Mouse (Mus musculus) midbrain, embryonic 14.5 days (tissue): ENCODE measurements at regions not wholly inside any gene's neighbourhood (a gene's known extent, or its start where the extent isn't known, plus 50 kb on each side); places are given as distances from the start of the nearest gene placed in this dataset.
A peak's percentile ranks its signal among the peaks of the same experiment; 100 is the strongest.

Experiments
- ATAC-seq: fragments of 200-750 bp; cut with Nextera tagmentation; 2 replicates; pipeline ENCODE4 v1.8.0; 2017; ENCODE audit warnings: moderate number of reproducible peaks, moderate library complexity; ENCODE audit not compliant: low FRiP score, low TSS enrichment
- DNase-seq: peaks from one replicate; pipeline ENCODE4 v3.0.0-alpha.2; 2015
- H3K27ac ChIP-seq: fragments of 300-500 bp; sonication (generic); replicated peaks from 2 replicates; pipeline ENCODE4 v1.5.1; 2014; ENCODE audit warnings: mild to moderate bottlenecking, low read depth, low read length, moderate library complexity
- H3K27me3 ChIP-seq: fragments of 300-500 bp; sonication (generic); 2 replicates; pipeline ENCODE4 v1.6.1; 2014; ENCODE audit warnings: low read length, control low read depth, mixed read lengths; ENCODE audit not compliant: control insufficient read depth, insufficient read depth
- H3K36me3 ChIP-seq: fragments of 300-500 bp; sonication (generic); 2 replicates; pipeline ENCODE4 v1.6.1; 2014; ENCODE audit warnings: low read length, control low read depth; ENCODE audit not compliant: control insufficient read depth, insufficient read depth
- H3K4me1 ChIP-seq: fragments of 300-500 bp; sonication (generic); 2 replicates; pipeline ENCODE4 v1.6.1; 2014; ENCODE audit warnings: mild to moderate bottlenecking, antibody characterized with exemption, low read length, control low read depth; ENCODE audit not compliant: control insufficient read depth, insufficient read depth
- H3K4me2 ChIP-seq: fragments of 300-500 bp; sonication (generic); 2 replicates; pipeline ENCODE4 v1.6.1; 2014; ENCODE audit warnings: mild to moderate bottlenecking, low read length, moderate library complexity
- H3K4me3 ChIP-seq: fragments of 300-500 bp; sonication (generic); replicated peaks from 2 replicates; pipeline ENCODE4 v1.5.1; 2014; ENCODE audit warnings: low read depth, low read length
- H3K9ac ChIP-seq: fragments of 300-500 bp; sonication (generic); replicated peaks from 2 replicates; pipeline ENCODE4 v1.6.1; 2014; ENCODE audit warnings: mild to moderate bottlenecking, low read length, moderate library complexity
- H3K9me3 ChIP-seq: fragments of 300-500 bp; sonication (generic); 2 replicates; pipeline ENCODE4 v1.6.1; 2016; ENCODE audit warnings: low read length, control low read depth, mixed read lengths; ENCODE audit not compliant: control insufficient read depth
- WGBS: fragments of 180-500 bp; shearing (Covaris S2); extraction: QIAGEN DNeasy Blood & Tissue Kit; methylation state at CpG from one replicate; pipeline ENCODE4 v1.1.7; 2014; 5-methylcytosine and 5-hydroxymethylcytosine counted together

GRCm38 (mm10) chr2:74463407-74463806, 115.8 kb downstream of the Lnpk start:
- WGBS = 89% methylated on average over 2 of the region's 2 CpGs

GRCm38 (mm10) chr2:74461211-74461844, 117.9 kb downstream of the Lnpk start:
- Histone ChIP-seq H3K9ac (no peak overlapping the region), H3K4me2 (no peak overlapping the region), H3K4me3 (no peak overlapping the region), H3K27me3 (no peaks in the 10 kb centered on the region), H3K27ac (no peak overlapping the region), H3K4me1 (no peaks in the 10 kb centered on the region), H3K9me3 (no peaks in the 10 kb centered on the region), H3K36me3 (no peaks in the 10 kb centered on the region)
- WGBS = 70% methylated on average over 11 of the region's 11 CpGs
- no peak for DNase-seq
- ATAC-seq = no peak

More at GRCm38 (mm10) chr2:74463407-74463806, 115.8 kb downstream of the Lnpk start:
- Histone ChIP-seq H3K9ac (no peak overlapping the region), H3K4me2 (no peak overlapping the region), H3K36me3 (no peaks in the 10 kb centered on the region), H3K4me1 (no peaks in the 10 kb centered on the region), H3K27me3 (no peaks in the 10 kb centered on the region), H3K9me3 (no peaks in the 10 kb centered on the region), H3K27ac (no peak overlapping the region), H3K4me3 (no peak overlapping the region)
- no peak for DNase-seq
- ATAC-seq = no peak

GRCm38 (mm10) chr2:74454431-74454830, 124.8 kb downstream of the Lnpk start:
- H3K4me3 ChIP-seq = no peak overlapping the region
- no peaks in the 10 kb centered on the region for H3K9me3 ChIP-seq
- H3K36me3 ChIP-seq = no peaks in the 10 kb centered on the region
- DNase-seq = no peak
- peaks cover 28% of the 10 kb centered on the region for H3K4me1 ChIP-seq
- H3K4me2 ChIP-seq = no peak overlapping the region
- WGBS = 86% methylated on average over 4 of the region's 4 CpGs
- H3K27ac ChIP-seq = no peak overlapping the region
- H3K9ac ChIP-seq = no peak overlapping the region
- no peak for ATAC-seq
- H3K27me3 ChIP-seq = peaks cover 4% of the 10 kb centered on the region; the same call in 1 of the 2 replicates

GRCm38 (mm10) chr2:74452679-74453078, 126.6 kb downstream of the Lnpk start:
- 97% methylated on average over 1 of the region's 1 CpGs for WGBS

GRCm38 (mm10) chr2:74451578-74451977, 127.7 kb downstream of the Lnpk start:
- Histone ChIP-seq H3K9me3 (no peaks in the 10 kb centered on the region), H3K4me1 (peaks cover 31% of the 10 kb centered on the region), H3K27ac (peak overlapping the region; percentile 72), H3K4me2 (peak overlapping the region; percentile 39), H3K9ac (no peak overlapping the region), H3K36me3 (no peaks in the 10 kb centered on the region), H3K27me3 (peaks cover 4% of the 10 kb centered on the region; the same call in 1 of the 2 replicates), H3K4me3 (no peak overlapping the region)
- 20% methylated on average over 6 of the region's 6 CpGs for WGBS
- no peak for ATAC-seq
- peak; percentile 69 for DNase-seq

More at GRCm38 (mm10) chr2:74452679-74453078, 126.6 kb downstream of the Lnpk start:
- Histone ChIP-seq H3K4me2 (no peak overlapping the region), H3K4me3 (no peak overlapping the region), H3K27me3 (peaks cover 4% of the 10 kb centered on the region; the same call in 1 of the 2 replicates), H3K27ac (no peak overlapping the region), H3K9ac (no peak overlapping the region), H3K36me3 (no peaks in the 10 kb centered on the region), H3K9me3 (no peaks in the 10 kb centered on the region), H3K4me1 (peaks cover 31% of the 10 kb centered on the region)
- no peak for ATAC-seq
- DNase-seq = no peak

GRCm38 (mm10) chr2:74451038-74451437, 128.2 kb downstream of the Lnpk start:
- H3K4me3 ChIP-seq = no peak overlapping the region
- peak; percentile 80 for DNase-seq
- H3K27ac ChIP-seq = peak overlapping the region; percentile 72
- no peak overlapping the region for H3K9ac ChIP-seq
- peaks cover 31% of the 10 kb centered on the region for H3K4me1 ChIP-seq
- no peaks in the 10 kb centered on the region for H3K9me3 ChIP-seq
- 8% methylated on average over 4 of the region's 4 CpGs for WGBS
- H3K36me3 ChIP-seq = no peaks in the 10 kb centered on the region
- peak; percentile 62; the same call in 1 of the 2 replicates for ATAC-seq
- H3K4me2 ChIP-seq = peak overlapping the region; percentile 39
- peaks cover 4% of the 10 kb centered on the region; the same call in 1 of the 2 replicates for H3K27me3 ChIP-seq

GRCm38 (mm10) chr2:74450064-74450765, 129.0 kb downstream of the Lnpk start:
- peak; percentile 43; the same call in 1 of the 2 replicates for ATAC-seq
- H3K4me1 ChIP-seq = peaks cover 31% of the 10 kb centered on the region
- H3K9me3 ChIP-seq = no peaks in the 10 kb centered on the region
- DNase-seq = peak; percentile 71
- H3K4me3 ChIP-seq = no peak overlapping the region
- peak overlapping the region; percentile 77 for H3K27ac ChIP-seq
- peak overlapping the region; percentile 22 for H3K4me2 ChIP-seq
- WGBS = 30% methylated on average over 11 of the region's 11 CpGs
- H3K36me3 ChIP-seq = no peaks in the 10 kb centered on the region
- H3K27me3 ChIP-seq = 0 out of 2 replicates have a peak, but pooled peaks cover 4% of the 10 kb centered on the region
- H3K9ac ChIP-seq = no peak overlapping the region

- ATAC-seq = no peak
- no peak overlapping the region for H3K4me3 ChIP-seq
- H3K4me1 ChIP-seq = no peaks in the 10 kb centered on the region
- H3K9me3 ChIP-seq = peaks cover 14% of the 10 kb centered on the region
- no peak overlapping the region for H3K27ac ChIP-seq
- no peaks in the 10 kb centered on the region for H3K27me3 ChIP-seq
- WGBS = 93% methylated on average over 13 of the region's 13 CpGs
- no peak overlapping the region for H3K4me2 ChIP-seq
- H3K9ac ChIP-seq = no peak overlapping the region
- no peak for DNase-seq
- H3K36me3 ChIP-seq = no peaks in the 10 kb centered on the region
Observed at GRCm38 (mm10) chr2:74435184-74435911, 143.9 kb downstream of the Lnpk start.
